Mouse (Mus musculus): ENCODE data around the gene Scaf8. TPM values are rescaled to one million over a fixed set of nuclear protein-coding genes. Genes with fewer than 3 reads are reported as not detected.

Scaf8 gene
- total and polyA plus RNA-seq, 3 experiments, result 14.4 to 24.6 TPM; not detected in 1

GRCm38 (mm10) chr17:3244881-3245739 is 130.3 kb downstream of the Scaf8 start:
- peak overlapping the region; percentile 22; the same call in 1 of the 2 replicates for H3K27ac ChIP-seq (ENCODE audit: control insufficient read depth, low read depth, low read length)
- no peaks in the 10 kb centered on the region for H3K9me3 ChIP-seq (replicated peaks; ENCODE audit: insufficient read depth, low read length)
- TF ChIP-seq EP300 (IDR thresholded peaks at IDR 0.05; ENCODE audit: low read depth in 1 of 2, low read length in 2 of 2) (peak; percentile 42 to 56), SMC3 (IDR thresholded peaks at IDR 0.05; ENCODE audit: low read depth, low read length) (no peak), USF2 (IDR thresholded peaks at IDR 0.05; ENCODE audit: borderline replicate concordance in 1 of 2, insufficient read depth in 1 of 2, low read depth in 1 of 2, low read length in 2 of 2) (no peak), HCFC1 (IDR thresholded peaks at IDR 0.05; ENCODE audit: low read depth, low read length) (no peak), RAD21 (IDR thresholded peaks at IDR 0.05; ENCODE audit: low read depth, low read length) (no peak), ZMIZ1 (IDR thresholded peaks at IDR 0.05; ENCODE audit: low read depth, low read length) (no peak), MYB (IDR thresholded peaks at IDR 0.05; ENCODE audit: low read depth, low read length) (no peak), JUND (IDR thresholded peaks at IDR 0.05; ENCODE audit: low read depth, low read length) (no peak), NRF1 (IDR thresholded peaks at IDR 0.05; ENCODE audit: insufficient read depth, low read depth, low read length, poor library complexity, severe bottlenecking) (no peak), MAX (IDR thresholded peaks at IDR 0.05; ENCODE audit: low read length) (no peak), MYC (IDR thresholded peaks at IDR 0.05; ENCODE audit: low read depth, low read length) (0 out of 2 replicates have a peak, but pooled peaks have one; percentile 20), GABPA (IDR thresholded peaks at IDR 0.05; ENCODE audit: low read depth, low read length) (no peak), GATA1 (IDR thresholded peaks at IDR 0.05; ENCODE audit: low read depth, low read length) (peak; percentile 67), MEF2A (IDR thresholded peaks at IDR 0.05; ENCODE audit: extremely low read depth, insufficient replicate concordance, low read depth, low read length, poor library complexity, severe bottlenecking) (no peak), ZNF384 (IDR thresholded peaks at IDR 0.05; ENCODE audit: low read depth, low read length) (no peak), TCF12 (IDR thresholded peaks at IDR 0.05; ENCODE audit: low read depth, low read length) (peak; percentile 18; the same call in 1 of the 2 replicates), ELF1 (IDR thresholded peaks at IDR 0.05; ENCODE audit: low read depth, low read length) (no peak), CHD1 (IDR thresholded peaks at IDR 0.05; ENCODE audit: low read depth, low read length) (no peak), POLR2AphosphoS2 (IDR thresholded peaks at IDR 0.05; ENCODE audit: low read length) (no peak), MXI1 (IDR thresholded peaks at IDR 0.05; ENCODE audit: low read depth, low read length) (no peak), POLR2AphosphoS5 (IDR thresholded peaks at IDR 0.05; ENCODE audit: borderline replicate concordance, low read depth, low read length) (no peak), CHD2 (IDR thresholded peaks at IDR 0.05; ENCODE audit: low read length) (no peak), ETS1 (IDR thresholded peaks at IDR 0.05; ENCODE audit: low read depth, low read length) (peak; percentile 56), SIN3A (IDR thresholded peaks at IDR 0.05; ENCODE audit: low read length) (peak; percentile 64; the same call in 1 of the 2 replicates), ZKSCAN1 (IDR thresholded peaks at IDR 0.05; ENCODE audit: low read depth, low read length) (no peak), KAT2A (conservative IDR thresholded peaks at IDR 0.05; ENCODE audit: low read depth, low read length) (no peak), UBTF (IDR thresholded peaks at IDR 0.05; ENCODE audit: borderline replicate concordance, insufficient read depth, low read depth, low read length) (no peak), USF1 (IDR thresholded peaks at IDR 0.05; ENCODE audit: low read depth, low read length) (no peak), MAZ (IDR thresholded peaks at IDR 0.05; ENCODE audit: low read depth, low read length) (no peak), TAL1 (IDR thresholded peaks at IDR 0.05; ENCODE audit: low read length) (peak; percentile 12; the same call in 1 of the 2 replicates), TBP (IDR thresholded peaks at IDR 0.05; ENCODE audit: low read depth, low read length) (no peak), CTCF (IDR thresholded peaks at IDR 0.05 in 2 of 3, conservative IDR thresholded peaks at IDR 0.05 in 1 of 3; ENCODE audit: control insufficient read depth in 1 of 3, insufficient read depth in 1 of 3, low read depth in 2 of 3, low read length in 3 of 3, poor library complexity in 1 of 3, severe bottlenecking in 1 of 3) (no peak), POLR2A (IDR thresholded peaks at IDR 0.05; ENCODE audit: control insufficient read depth in 1 of 2, insufficient read depth in 1 of 2, low read depth in 1 of 2, low read length in 2 of 2, poor library complexity in 1 of 2) (no peak), NELFE (IDR thresholded peaks at IDR 0.05; ENCODE audit: low read depth, low read length) (no peak)
- no peak overlapping the region for H3K4me3 ChIP-seq (ENCODE audit: control insufficient read depth in 1 of 2, insufficient read depth in 1 of 2, low read depth in 2 of 2, low read length in 2 of 2)
- H3K36me3 ChIP-seq (ENCODE audit: control insufficient read depth in 1 of 2, insufficient read depth in 2 of 2, low read length in 2 of 2), result peaks cover 0 to 27% of the 10 kb centered on the region in 2 experiments; a peak in 2 of 4 replicates
- H3K9ac ChIP-seq (ENCODE audit: control insufficient read depth, low read depth, low read length, poor library complexity, severe bottlenecking), result peak overlapping the region; percentile 3; the same call in 1 of the 2 replicates
- no peaks in the 10 kb centered on the region for H3K27me3 ChIP-seq (ENCODE audit: control insufficient read depth in 1 of 2, insufficient read depth in 2 of 2, low read length in 2 of 2)
- DNase-seq (ENCODE audit: low read depth, low spot score), result peak; percentile 86
- H3K79me2 ChIP-seq (ENCODE audit: control insufficient read depth, insufficient read depth, low read length, poor library complexity), result no peaks in the 10 kb centered on the region
- H3K4me1 ChIP-seq (ENCODE audit: control insufficient read depth in 1 of 2, insufficient read depth in 2 of 2, low read length in 2 of 2), result peaks cover 10 to 29% of the 10 kb centered on the region in 2 experiments
